Mouse (Mus musculus): ENCODE data around the gene Coro1a. TPM values are rescaled to one million over a fixed set of nuclear protein-coding genes. Genes with fewer than 3 reads are reported as not detected.
A peak's percentile ranks its signal among the peaks of the same experiment; 100 is the strongest.

The Coro1a gene
- polyA plus RNA-seq, 1 experiment from 2014 or later: 14.6 TPM

DNA sequence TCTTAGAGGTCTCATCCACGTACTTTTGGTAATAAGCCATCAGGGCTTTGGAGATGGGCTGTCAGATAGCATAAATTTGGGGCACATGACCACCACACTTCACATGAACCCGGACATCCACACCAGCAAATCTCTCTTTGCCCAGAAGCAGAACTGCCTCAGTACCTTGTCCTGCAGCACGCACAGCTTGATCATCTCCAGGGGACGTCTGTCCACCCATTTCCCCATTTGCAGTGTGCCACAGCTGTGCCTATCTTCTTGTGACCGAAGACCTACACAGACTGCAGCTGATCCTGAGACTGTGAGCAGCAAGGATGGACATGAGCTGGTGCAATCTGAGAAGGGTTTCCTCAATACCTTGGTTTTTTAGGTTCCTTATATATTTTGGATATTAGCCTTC, 18.1 kb upstream of the Coro1a start:
- no peak overlapping the region for H3K9ac ChIP-seq (ENCODE audit: low read depth, low read length)
- ATAC-seq (replicated peaks; ENCODE audit: low FRiP score, low read depth) (no peak), DNase-seq (ENCODE audit: low spot score) (no peak)
- H3K4me1 ChIP-seq (replicated peaks; ENCODE audit: insufficient read depth, low read length): no peaks in the 10 kb centered on the region
- no peaks in the 10 kb centered on the region for H3K9me3 ChIP-seq (replicated peaks; ENCODE audit: low read length)
- no peak overlapping the region for H3K4me3 ChIP-seq (replicated peaks; ENCODE audit: low read depth, low read length)
- H3K36me3 ChIP-seq (ENCODE audit: insufficient read depth, low read length): no peaks in the 10 kb centered on the region
- 78% methylated on average over 5 of the region's 5 CpGs for WGBS
- H3K27ac ChIP-seq: no peak overlapping the region
- no peaks in the 10 kb centered on the region for H3K27me3 ChIP-seq (ENCODE audit: insufficient read depth, low read length)
- TF ChIP-seq CTCF (IDR thresholded peaks at IDR 0.05; ENCODE audit: low read depth): no peak
- H3K4me2 ChIP-seq (ENCODE audit: low read length): no peak overlapping the region

- ATAC-seq (replicated peaks; ENCODE audit: low FRiP score, low read depth) (no peak), DNase-seq (ENCODE audit: low spot score) (no peak)
- Histone ChIP-seq H3K4me1 (replicated peaks; ENCODE audit: insufficient read depth, low read length) (no peaks in the 10 kb centered on the region), H3K36me3 (ENCODE audit: insufficient read depth, low read length) (no peaks in the 10 kb centered on the region), H3K9ac (ENCODE audit: low read depth, low read length) (no peak overlapping the region), H3K4me3 (replicated peaks; ENCODE audit: low read depth, low read length) (no peak overlapping the region), H3K4me2 (ENCODE audit: low read length) (no peak overlapping the region), H3K9me3 (replicated peaks; ENCODE audit: low read length) (no peaks in the 10 kb centered on the region), H3K27me3 (ENCODE audit: insufficient read depth, low read length) (no peaks in the 10 kb centered on the region), H3K27ac (no peak overlapping the region)
- TF ChIP-seq CTCF (IDR thresholded peaks at IDR 0.05; ENCODE audit: low read depth): no peak
- WGBS: 80% methylated on average over 3 of the region's 3 CpGs
Measured at GRCm38 (mm10) chr7:126725077-126725476, 17.5 kb upstream of the Coro1a start.

DNA sequence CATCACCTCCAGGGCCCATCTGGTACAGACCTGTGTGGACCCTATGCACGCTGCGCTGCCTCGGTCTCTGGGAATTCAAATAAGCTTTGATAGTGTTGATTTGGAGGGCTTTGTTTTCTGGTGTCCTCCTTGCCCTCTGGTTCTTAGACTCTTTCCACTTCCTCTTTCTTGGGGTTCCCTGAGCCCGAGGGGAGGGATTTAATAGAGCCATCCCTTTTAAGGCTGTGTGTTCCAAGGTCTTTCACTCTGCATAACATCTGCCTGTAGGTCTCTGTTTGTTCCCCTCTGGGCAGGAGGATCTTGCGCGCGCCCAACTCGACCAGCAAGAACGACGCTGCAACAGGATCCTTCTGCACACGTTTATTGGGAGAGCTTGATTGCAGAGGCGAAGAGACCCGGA, 14.0 kb upstream of the Coro1a start:
- no peaks in the 10 kb centered on the region for H3K27me3 ChIP-seq (ENCODE audit: insufficient read depth, low read length)
- no peaks in the 10 kb centered on the region for H3K36me3 ChIP-seq (ENCODE audit: insufficient read depth, low read length)
- H3K9me3 ChIP-seq (replicated peaks; ENCODE audit: low read length): no peaks in the 10 kb centered on the region
- no peak for TF ChIP-seq CTCF (IDR thresholded peaks at IDR 0.05; ENCODE audit: low read depth)
- H3K4me1 ChIP-seq (replicated peaks; ENCODE audit: insufficient read depth, low read length): no peaks in the 10 kb centered on the region
- ATAC-seq (replicated peaks; ENCODE audit: low FRiP score, low read depth) (no peak), DNase-seq (ENCODE audit: low spot score) (no peak)
- no peak overlapping the region for H3K27ac ChIP-seq
- no peak overlapping the region for H3K4me3 ChIP-seq (replicated peaks; ENCODE audit: low read depth, low read length)
- WGBS: 96% methylated on average over 13 of the region's 13 CpGs
- H3K4me2 ChIP-seq (ENCODE audit: low read length): no peak overlapping the region
- no peak overlapping the region for H3K9ac ChIP-seq (ENCODE audit: low read depth, low read length)

DNA sequence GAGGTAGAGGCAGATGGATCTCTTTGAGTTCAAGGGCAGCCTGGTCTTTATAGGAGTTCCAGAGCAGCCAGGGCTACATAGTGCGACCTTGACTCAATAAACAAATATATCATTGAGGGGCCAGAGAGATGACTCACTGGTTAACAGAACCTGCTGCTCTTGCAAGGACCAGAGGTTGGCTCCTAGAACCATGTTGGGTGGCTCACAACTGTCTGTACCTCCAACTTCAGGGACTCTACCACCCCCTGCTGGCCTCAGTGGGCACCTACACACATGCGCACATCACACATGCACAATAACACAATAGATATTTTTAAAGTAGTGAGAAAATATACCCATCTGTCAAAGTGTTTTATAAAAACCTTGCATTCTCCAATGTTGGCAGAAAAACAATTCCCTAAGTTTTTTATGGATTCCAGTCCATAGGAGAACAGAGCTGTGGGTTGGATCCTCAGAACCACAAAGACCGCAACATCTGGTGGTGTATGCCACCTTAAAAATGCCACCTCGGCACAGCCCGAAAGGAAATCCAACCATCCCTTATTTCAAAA, 11.3 kb upstream of the Coro1a start:
- WGBS: 95% methylated on average over 5 of the region's 5 CpGs
- no peaks in the 10 kb centered on the region for H3K4me1 ChIP-seq (replicated peaks; ENCODE audit: insufficient read depth, low read length)
- H3K4me3 ChIP-seq (replicated peaks; ENCODE audit: low read depth, low read length): no peak overlapping the region
- H3K9me3 ChIP-seq (replicated peaks; ENCODE audit: low read length): no peaks in the 10 kb centered on the region
- peak; percentile 16; the same call in 1 of the 2 replicates for TF ChIP-seq CTCF (IDR thresholded peaks at IDR 0.05; ENCODE audit: low read depth)
- H3K9ac ChIP-seq (ENCODE audit: low read depth, low read length): no peak overlapping the region
- no peak for ATAC-seq (replicated peaks; ENCODE audit: low FRiP score, low read depth)
- no peak for DNase-seq (ENCODE audit: low spot score)
- H3K36me3 ChIP-seq (ENCODE audit: insufficient read depth, low read length): no peaks in the 10 kb centered on the region
- no peak overlapping the region for H3K27ac ChIP-seq
- no peak overlapping the region for H3K4me2 ChIP-seq (ENCODE audit: low read length)
- no peaks in the 10 kb centered on the region for H3K27me3 ChIP-seq (ENCODE audit: insufficient read depth, low read length)

- no peaks in the 10 kb centered on the region for H3K4me1 ChIP-seq (replicated peaks; ENCODE audit: insufficient read depth, low read length)
- no peak overlapping the region for H3K9ac ChIP-seq (ENCODE audit: low read depth, low read length)
- no peaks in the 10 kb centered on the region for H3K36me3 ChIP-seq (ENCODE audit: insufficient read depth, low read length)
- H3K27me3 ChIP-seq (ENCODE audit: insufficient read depth, low read length): no peaks in the 10 kb centered on the region
- no peak for ATAC-seq (replicated peaks; ENCODE audit: low FRiP score, low read depth)
- no peak for TF ChIP-seq CTCF (IDR thresholded peaks at IDR 0.05; ENCODE audit: low read depth)
- H3K27ac ChIP-seq: no peak overlapping the region
- no peak overlapping the region for H3K4me3 ChIP-seq (replicated peaks; ENCODE audit: low read depth, low read length)
- no peaks in the 10 kb centered on the region for H3K9me3 ChIP-seq (replicated peaks; ENCODE audit: low read length)
- H3K4me2 ChIP-seq (ENCODE audit: low read length): no peak overlapping the region
- DNase-seq (ENCODE audit: low spot score): no peak
- 82% methylated on average over 3 of the region's 3 CpGs for WGBS
Measured at GRCm38 (mm10) chr7:126717566-126717965, 10.0 kb upstream of the Coro1a start.

GRCm38 (mm10) chr7:126715679-126716078, 8.1 kb upstream of the Coro1a start:
- Histone ChIP-seq H3K36me3 (ENCODE audit: insufficient read depth, low read length) (no peaks in the 10 kb centered on the region), H3K9me3 (replicated peaks; ENCODE audit: low read length) (no peaks in the 10 kb centered on the region), H3K4me1 (replicated peaks; ENCODE audit: insufficient read depth, low read length) (no peaks in the 10 kb centered on the region), H3K27me3 (ENCODE audit: insufficient read depth, low read length) (no peaks in the 10 kb centered on the region), H3K9ac (ENCODE audit: low read depth, low read length) (no peak overlapping the region), H3K4me3 (replicated peaks; ENCODE audit: low read depth, low read length) (no peak overlapping the region), H3K4me2 (ENCODE audit: low read length) (no peak overlapping the region), H3K27ac (no peak overlapping the region)
- DNase-seq (ENCODE audit: low spot score): no peak
- 77% methylated on average over 4 of the region's 4 CpGs for WGBS
- TF ChIP-seq CTCF (IDR thresholded peaks at IDR 0.05; ENCODE audit: low read depth): no peak
- no peak for ATAC-seq (replicated peaks; ENCODE audit: low FRiP score, low read depth)

GRCm38 (mm10) chr7:126711910-126712309, 4.3 kb upstream of the Coro1a start:
- 78% methylated on average over 3 of the region's 3 CpGs for WGBS
- H3K4me1 ChIP-seq (replicated peaks; ENCODE audit: insufficient read depth, low read length): no peaks in the 10 kb centered on the region
- no peak for TF ChIP-seq CTCF (IDR thresholded peaks at IDR 0.05; ENCODE audit: low read depth)
- H3K27me3 ChIP-seq (ENCODE audit: insufficient read depth, low read length): no peaks in the 10 kb centered on the region
- no peak overlapping the region for H3K27ac ChIP-seq
- H3K9ac ChIP-seq (ENCODE audit: low read depth, low read length): no peak overlapping the region
- no peaks in the 10 kb centered on the region for H3K36me3 ChIP-seq (ENCODE audit: insufficient read depth, low read length)
- no peak overlapping the region for H3K4me3 ChIP-seq (replicated peaks; ENCODE audit: low read depth, low read length)
- no peak overlapping the region for H3K4me2 ChIP-seq (ENCODE audit: low read length)
- ATAC-seq (replicated peaks; ENCODE audit: low FRiP score, low read depth) (no peak), DNase-seq (ENCODE audit: low spot score) (no peak)
- H3K9me3 ChIP-seq (replicated peaks; ENCODE audit: low read length): no peaks in the 10 kb centered on the region

Measured in kidney, postnatal 0 days (tissue).